Mouse (Mus musculus) embryonic fibroblast, embryonic 13.5 days (primary cell): ENCODE data around the gene Gm9268.

Source experiments
- CTCF ChIP-seq: IDR thresholded peaks from 2 replicates; pipeline ENCODE4 v1.5.1; 2011; ENCODE audit warnings: mild to moderate bottlenecking, control low read depth, low read length, moderate library complexity, borderline replicate concordance; ENCODE audit not compliant: insufficient read depth
- POLR2A ChIP-seq: IDR thresholded peaks from 2 replicates; pipeline ENCODE4 v1.6.1; 2011; ENCODE audit warnings: low read depth, mild to moderate bottlenecking, control low read depth, low read length, moderate library complexity

- no peak for TF ChIP-seq CTCF
- TF ChIP-seq POLR2A, result no peak
Observed at GRCm38 (mm10) chr7:42980098-42980497, 38.5 kb upstream of the Gm9268 start.
